Mouse (Mus musculus) thymus, adult 18-20 months (tissue): ENCODE results near the gene Krcc1.
"Not testable (repeated sequence)": the region's sequence is repeated elsewhere in the genome, so short reads cannot be mapped to it uniquely, and the experiment has no call there.

Experiments
- DNase-seq, 2 experiments: peaks; one replicate each; pipeline ENCODE4 v3.0.0; 2022; ENCODE audit warnings: mixed read lengths in 2 of 2

Gene Krcc1

DNA sequence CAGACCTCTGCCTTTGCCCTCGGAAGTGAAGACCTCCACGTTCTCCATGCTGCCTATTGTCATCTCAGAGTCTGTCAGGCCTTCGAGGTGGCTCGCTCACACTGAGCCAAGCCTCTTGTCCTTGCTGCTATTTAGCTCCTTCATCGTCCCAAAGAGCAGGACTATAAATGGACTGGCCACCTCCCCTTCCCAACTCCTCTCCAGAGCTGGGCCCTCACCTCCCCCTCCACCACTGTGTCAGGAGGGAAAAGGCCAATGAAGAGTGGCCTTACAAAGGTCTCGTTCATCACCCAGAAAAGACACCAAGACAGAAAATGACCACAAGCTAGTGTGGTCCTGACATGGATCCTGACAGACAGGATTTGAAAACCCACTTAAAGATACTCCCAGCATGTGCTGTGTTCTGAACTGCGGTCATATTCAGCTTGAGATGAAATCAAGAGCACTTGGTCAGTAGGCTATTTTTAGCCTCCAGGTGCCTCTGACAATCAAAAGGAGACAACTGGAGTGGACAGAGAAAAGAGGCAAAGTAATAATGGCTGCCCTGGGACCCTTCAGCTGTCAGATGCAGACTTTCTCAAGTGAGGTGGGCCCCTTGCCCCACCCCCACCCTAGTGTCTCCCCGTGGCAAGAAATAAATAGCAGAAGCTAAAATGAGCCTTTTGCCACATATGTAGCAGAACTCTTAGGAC lies 9.2 kb upstream of the Krcc1 start:
- DNase-seq: no peak

DNA sequence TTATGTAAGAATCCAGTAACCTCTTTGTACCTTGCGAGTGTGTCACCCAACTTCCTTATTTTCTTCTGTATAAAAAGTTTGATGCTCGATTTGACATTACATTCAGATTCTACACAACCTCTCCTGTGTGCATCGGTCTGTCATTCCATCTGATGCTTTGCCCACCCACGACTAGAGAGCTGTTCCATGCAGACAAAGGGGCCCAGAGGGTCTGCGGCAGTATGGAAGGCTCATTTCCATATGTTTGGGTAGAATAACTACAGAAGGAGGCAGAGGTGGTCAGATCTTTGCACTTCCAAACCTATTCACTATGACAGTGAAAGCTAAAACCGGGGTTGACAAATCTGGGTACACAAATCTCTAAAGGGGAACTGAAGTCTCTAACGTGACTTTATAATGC lies 3.9 kb upstream of the Krcc1 start:
- not testable (repeated sequence) for DNase-seq

DNA sequence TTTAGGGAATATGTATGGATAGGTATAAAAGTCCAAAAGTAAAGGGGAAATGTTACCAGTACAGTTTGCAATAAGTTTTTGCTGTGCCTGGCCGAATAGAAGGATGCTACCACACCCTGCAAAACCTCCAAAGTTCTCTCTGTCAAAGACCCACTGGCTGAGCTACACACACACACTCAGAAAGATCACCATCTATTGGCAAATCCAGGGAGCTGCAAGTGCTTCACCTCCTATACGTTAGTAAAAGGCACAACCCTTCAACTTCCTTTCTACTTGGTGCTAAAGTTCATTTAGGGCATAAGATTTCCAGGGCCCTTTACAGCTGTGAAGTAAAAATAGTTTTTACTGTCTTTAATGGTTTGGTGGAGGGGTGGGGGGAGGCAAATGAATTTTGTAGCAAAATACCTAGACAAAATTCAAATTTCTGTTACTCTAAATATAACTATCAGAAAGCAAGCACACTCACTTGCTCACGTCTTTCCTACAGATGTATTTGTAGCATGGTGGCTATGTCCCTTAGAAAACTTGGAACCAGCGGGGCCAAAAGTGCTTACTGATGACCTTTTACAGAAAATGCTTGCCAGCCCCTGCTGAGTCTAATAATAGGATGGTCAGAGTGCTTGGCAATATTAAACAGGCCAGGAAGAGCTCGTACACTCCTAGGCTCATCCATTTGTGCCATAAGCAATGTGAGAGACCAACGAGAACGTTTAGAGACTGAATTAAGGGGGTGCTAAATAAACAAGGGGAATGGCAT lies 2.4 kb upstream of the Krcc1 start:
- DNase-seq: peak in 1 of 2 experiments; percentile 34

DNA sequence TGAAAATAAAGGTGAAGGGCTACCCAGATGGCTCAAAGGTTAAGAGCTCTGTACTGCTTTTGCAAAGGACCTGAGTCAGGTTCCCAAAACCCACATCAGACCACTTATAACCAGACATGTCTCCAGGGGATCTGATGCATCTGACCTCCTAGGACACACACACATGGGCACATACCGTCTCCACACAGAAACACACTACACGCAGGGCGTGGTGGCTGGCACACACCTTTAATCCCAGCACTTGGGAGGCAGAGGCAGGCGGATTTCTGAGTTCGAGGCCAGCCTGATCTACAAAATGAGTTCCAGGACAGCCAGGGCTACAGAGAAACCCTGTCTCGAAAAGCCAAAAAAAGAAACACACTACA lies 1.8 kb upstream of the Krcc1 start:
- not testable (repeated sequence) for DNase-seq

DNA sequence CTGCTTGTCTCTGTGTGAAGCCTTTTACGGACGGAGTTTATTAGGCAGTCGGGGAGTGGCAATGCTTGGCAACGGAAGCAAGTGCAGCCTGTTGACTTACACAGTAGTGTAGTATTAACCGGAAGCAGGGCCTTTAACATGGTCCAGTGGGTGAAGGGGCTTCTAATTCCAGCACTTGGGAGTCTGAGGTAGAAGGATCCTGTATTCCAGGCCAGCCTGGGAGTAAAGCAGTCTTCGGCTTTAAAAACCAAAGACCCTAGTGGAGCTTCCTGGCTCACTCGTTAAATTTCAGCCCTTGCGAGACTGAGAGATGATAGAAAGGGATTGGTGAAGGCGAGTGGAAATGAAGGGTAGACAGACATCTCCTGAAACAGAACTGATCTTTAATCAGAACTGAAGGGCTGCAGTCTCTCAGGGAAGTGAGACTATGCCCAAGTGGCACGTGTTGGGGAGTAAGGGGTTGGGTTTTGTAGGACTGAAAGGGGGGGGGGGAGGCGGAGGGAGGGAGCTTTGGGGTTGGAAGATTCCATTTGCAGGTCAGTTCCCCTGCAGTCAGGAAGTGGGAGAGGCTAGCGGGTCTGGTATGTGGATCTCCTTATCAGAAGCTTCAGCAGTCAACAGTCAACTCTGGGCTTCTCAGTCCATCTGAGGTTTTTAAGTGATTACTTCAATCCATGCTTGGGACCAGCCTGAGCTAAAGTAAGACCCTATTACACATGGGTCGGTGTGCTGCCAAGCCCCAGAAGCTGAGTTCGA lies 998 bp upstream of the Krcc1 start:
- peak; percentile 9 to 24 for DNase-seq

DNA sequence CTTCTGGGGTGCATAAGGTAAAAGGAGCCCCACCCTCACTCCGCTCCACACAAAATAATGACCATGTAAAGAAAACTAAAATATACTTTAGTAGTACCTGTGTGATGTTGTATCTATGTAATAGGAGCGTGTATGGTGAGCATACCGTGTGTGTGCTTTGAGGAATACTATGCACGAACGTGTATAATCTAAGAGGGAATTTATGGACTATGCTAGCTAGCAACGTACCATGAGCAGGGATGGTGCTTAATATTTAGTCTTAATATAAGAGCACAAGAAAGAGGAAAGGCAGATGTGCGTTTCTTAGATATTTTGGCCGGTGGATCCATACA lies 454 bp upstream of the Krcc1 start:
- DNase-seq: no peak

DNA sequence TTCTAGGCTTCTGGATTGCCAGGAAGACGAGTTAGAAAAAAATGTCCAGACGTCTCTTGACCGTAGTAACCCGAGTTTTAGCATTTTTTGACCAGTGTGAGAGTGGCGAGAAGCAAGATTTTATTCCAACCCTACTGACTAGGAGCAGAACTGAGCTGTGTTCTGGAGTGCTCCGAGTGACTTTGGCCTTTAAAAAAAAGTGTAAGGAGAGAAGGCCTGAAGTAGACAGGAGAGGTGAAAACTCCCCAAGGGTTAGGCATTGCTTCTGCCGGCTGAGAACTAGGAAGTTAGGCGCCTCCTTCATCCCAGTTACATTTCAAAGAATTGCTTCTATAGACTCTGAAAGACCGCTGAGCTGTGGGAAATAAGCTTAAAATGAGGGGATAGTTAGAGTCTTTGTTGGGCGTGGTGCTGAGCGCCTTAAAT lies 852 bp downstream of the Krcc1 start:
- DNase-seq: no peak

DNA sequence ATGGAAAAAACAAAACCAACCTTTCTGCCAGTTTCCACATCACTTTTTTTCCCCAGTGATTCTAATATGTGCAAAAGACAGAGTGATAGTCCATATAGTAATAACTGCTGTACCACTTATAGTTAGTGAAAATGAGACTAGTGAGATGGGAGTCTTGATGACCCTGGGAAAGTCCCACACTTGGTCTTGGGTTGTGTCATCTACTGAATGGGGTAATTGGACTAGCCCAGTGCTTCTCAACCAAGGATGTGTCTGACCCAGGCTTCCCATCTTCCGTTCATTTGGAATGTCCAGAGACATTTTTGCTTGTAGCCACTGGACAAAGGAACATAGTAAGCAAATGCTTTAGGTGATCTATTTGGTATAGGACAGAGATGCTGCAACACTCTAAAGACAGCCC lies 2.2 kb downstream of the Krcc1 start:
- no peak for DNase-seq

DNA sequence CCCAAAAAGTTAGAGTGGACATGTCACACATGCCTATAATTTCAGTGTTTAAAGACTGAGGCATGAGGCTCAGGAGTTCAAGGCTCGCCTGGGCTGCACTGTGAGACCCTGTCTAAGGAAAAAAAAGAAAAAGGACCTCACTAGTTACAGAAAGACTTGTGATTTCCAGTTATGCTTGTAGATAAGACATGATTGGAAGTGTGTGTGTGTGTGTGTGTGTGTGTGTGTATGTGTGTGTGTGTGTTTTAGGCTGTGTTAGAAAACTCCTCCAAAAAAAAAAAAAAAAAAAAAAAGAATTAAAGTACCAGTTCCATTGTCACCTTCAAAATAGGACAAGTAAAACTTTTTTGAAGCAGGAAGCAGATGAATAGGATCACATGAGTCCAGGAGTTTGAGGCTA lies 3.1 kb downstream of the Krcc1 start:
- no peak for DNase-seq

DNA sequence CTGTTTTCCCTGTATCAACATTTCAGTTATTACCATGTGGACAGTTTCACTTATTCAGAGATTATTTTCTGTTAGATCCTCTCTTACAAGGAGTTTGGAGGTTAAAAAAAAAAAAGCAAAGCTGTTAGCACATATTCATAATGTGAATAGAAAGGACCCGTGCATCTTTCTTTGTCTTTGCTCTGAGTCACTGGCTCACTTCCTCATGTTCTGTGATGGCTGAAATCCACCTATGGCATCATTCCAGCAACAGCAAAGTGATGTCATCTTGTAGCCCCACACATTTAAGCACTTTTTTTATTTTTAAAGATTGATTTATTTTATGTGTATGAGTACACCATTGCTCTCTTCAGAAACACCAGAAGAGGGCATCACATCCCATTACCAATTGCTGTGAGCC lies 7.9 kb downstream of the Krcc1 start:
- DNase-seq: no peak

DNA sequence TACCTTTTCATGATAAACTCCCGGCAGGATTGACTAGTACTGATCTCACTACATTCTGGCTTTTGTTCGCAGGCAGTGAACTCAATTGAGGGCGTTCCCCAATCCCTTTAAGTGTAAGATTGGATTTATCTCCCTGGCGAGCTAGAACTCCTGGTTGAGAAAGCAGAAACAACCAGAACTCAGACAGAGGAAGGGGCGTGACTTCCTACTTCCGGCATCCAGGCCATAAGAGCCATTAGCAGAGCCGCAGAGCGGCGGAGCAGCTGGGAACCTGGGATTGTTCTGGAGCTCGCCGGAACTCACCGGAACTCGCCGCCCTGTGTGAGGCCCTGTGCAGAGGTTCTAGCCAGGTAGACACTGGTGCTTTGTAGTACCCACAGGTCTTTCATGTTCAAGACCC lies 22.0 kb downstream of the Krcc1 start:
- DNase-seq: no peak

DNA sequence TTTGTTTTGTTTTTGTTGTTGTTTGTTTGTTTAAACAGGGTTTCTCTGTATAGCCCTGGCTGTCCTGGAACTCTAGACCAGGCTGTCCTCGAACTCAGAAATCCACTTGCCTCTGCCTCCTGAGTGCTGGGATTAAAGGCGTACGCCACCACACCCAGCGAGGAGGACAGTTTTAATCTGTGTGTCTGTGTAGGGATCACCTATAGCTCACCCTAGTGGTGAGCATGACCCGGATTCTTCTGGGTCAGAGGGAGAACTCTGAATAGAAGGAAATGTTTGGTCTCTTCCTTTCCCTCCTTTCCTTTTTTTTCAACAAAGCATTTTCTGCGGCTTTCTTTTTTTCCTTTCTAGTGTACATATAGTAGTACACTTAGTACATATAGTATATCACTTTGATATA lies 23.8 kb downstream of the Krcc1 start:
- no peak for DNase-seq

DNA sequence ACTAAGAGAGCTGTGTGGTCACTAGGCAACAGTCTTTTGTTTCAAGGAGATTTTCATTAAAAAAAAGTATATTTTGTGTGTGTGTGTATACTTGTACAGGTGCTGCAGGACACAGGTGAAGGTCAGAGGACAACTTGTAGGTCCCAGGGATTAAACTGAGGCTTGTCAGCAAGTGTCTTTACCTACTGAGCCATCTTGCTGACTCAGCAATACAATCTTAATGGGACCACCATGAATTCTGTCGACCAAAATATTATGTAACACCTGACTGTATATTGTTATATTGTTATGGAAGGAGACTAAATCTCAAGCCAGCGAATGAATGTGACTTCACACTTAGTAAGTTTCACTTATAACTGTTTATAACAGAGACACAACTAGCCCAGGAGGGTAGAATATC lies 26.6 kb downstream of the Krcc1 start:
- no peak for DNase-seq

DNA sequence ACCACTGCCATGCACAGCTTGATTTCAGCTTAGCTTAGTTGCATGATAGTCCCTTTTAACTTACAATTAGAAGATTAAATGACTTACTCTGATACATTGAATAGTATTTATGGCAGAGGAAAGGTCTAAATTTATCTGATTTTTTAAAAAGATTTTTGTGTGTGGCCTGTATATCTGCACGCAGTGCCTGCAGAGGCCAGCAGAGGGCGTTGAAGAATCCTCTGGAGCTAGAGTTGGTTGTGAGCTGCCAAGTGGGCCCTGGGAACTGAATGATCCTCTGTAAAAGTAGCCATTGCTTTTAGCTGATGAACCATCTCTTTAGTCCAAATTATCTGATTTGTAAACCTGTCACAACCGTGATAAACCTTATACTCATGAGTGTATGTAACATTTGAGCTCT lies 27.3 kb downstream of the Krcc1 start:
- peak in 1 of 2 experiments; percentile 32 for DNase-seq

DNA sequence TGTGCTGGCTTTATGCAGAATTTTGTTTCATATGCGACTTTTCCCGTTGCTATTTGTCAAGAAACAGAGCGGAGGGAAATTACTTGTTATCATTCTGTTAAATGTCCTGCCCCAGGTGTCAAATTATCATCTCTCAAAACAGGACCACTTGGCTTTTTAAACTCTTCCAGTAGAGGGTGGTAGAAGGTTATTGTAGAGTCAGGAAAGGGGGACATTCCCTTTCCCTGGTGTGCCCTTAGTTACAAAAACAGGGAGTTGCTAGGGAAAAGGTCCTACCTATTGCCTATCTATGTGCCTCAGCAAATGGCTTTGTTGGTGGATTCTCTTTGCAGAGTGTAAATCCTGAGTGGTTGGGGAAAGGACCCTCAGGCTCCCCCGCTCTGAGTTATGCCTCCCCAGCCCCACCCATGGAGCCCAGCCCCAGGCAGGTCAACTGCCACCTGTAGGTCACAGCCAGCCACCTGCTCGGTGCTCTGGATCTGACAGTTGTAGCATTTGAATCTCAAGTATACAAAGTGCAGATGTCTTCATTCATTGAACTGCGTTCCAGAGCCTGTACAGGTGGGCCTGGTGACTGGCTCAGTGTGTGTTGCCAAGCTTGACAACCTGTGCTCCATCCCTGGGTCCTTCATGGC lies 30.7 kb downstream of the Krcc1 start:
- peak; percentile 85 to 92 for DNase-seq

DNA sequence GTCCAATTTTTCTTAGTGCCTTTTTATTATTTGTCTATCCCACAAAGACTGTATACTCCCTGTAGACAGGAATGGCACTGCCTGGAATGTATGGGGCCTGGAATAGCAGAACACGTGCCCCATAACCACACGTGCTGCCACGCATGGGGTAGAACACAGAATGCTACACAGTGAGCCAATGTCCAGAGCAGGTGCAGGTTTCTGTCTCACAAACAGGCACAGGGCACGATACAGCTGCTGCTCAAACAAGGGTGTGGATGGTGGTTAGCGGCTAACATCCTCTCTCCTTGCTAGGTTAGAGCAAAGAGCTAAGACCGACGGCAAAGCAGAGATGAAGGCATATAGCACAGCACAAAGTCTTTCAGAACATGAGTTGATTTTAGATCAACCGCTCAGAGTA lies 36.0 kb downstream of the Krcc1 start:
- DNase-seq: peak; percentile 67 to 86

DNA sequence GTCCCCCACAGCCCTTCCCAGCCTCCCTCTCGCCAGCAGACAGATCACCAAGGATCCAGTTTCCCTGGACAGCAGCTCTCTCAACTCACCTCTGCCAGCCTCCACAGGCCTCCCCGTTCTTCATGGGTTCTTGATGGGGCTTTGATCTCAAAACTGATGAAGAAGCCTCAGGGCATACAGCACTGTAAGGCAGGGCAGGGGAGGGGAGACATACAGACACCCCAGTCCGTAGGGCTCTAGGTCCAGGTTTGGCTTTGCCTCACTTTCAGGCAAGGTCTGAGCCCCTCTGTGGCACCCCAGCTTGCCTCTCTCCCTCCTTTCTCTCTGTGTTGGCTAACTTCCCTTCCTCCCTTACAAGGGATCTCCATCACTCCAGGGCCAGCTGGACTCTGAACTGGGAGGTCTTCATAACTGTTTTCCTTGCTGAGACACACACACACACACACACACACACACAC lies 50.4 kb downstream of the Krcc1 start, which contains the start of gene Smyd1:
Smyd1 (minus strand) TSS at position 408 of the 458 bp plus-strand sequence.
- peak; percentile 23 to 51 for DNase-seq

DNA sequence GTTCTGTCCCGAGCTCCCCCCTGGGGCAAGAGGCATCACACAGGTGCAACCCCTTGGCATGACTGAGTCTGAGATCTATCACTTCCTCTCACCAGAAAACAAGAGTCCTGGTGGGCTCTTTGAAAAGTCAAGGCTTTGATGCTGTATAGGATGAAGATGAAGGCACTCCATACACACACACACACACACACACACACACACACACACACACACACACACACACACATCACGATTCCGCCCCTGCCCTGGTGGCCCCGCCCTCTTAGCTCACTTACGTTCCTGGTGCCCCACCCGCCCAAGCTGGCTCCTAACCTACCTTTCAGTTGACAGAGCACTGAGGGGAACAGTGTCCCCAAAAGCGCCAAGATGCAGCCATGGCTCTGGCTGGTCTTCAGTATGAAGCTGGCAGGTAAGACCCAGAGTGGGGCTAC lies 51.0 kb downstream of the Krcc1 start, which contains the start of gene Cd8b1:
Cd8b1 (plus strand) TSS at position 298 of the 431 bp plus-strand sequence.
- DNase-seq: peak; percentile 88 to 94

DNA sequence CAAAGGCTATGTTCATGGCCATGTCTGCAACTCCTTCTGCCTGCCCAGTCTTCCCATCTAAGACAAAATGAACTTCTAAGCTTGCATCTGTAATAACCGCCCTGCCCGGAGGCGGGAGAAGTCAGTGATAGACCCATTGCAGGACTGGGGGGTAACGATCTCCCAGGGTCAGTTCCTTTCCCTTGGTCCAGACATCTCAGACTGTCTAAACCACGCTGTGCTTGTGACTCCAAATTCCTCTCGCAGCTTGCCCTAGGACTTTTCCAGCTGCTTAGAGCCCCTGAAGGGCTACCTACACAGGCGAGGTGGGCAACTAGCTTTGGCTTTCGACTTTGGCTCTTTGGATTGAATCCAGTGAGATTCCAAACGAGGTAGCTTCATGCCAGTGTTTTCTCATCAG lies 53.3 kb downstream of the Krcc1 start:
- no peak for DNase-seq

DNA sequence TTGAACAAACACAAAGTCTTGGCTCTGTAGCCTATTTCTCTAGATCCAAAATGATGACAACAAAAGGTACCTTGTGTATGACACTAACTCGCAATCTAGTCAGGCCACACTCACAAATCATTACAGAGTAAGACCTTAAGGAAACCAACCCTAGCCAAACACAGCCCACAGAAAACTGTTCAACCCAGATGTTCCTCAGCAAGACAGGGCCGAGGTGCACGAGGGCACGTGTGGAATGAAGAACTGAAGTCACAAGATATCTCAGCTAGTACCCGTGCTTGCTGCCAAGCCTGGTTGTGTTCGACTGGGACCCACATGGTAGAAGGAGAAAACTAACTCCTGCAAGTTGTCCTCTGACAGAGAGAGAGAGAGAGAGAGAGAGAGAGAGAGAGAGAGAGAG lies 58.4 kb downstream of the Krcc1 start:
- DNase-seq: peak in 1 of 2 experiments; percentile 36

DNA sequence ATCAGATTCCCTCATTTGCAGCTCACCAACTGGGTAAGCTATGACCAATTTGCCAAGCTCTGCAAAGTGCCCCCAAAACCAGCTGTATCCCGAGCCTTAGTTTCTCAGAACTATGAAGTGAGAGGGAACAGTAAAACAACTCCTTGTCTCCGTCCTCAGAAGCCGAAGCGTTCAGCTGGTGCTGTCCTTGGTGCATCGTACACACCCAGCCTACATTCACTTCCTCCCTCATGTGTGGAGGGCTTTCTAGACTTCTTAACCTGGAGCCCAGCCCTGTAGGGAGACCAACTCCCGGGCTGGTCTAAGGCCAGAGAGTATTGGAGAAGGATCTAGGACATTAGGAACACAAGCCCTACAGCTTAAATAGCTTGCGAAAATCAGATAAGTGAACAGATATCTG lies 59.0 kb downstream of the Krcc1 start:
- peak in 1 of 2 experiments; percentile 52 for DNase-seq

DNA sequence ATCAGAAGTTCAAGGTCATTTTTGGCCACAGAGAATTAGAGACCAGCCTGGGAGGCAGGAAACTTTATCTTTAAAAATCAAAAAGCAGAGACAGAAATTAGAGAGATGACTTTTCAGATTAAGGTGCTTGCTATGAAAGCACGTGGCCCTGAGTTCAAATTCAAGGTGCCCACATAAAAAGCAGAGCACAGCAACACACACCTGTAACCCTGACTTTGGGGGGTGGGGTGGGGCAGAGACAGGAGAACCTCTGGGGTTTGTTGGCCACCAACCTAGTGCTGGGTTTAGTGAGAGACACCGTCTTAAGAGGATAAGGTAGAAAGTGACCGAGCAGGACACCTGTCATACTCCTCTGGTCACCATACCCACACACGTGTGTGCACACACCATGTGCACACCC lies 60.0 kb downstream of the Krcc1 start:
- peak in 1 of 2 experiments; percentile 71 for DNase-seq
